Mouse (Mus musculus): ENCODE data around the gene Gm8720.
"Not testable (repeated sequence)": the region's sequence is repeated elsewhere in the genome, so short reads cannot be mapped to it uniquely, and the experiment has no call there.

The Gm8720 gene

GRCm38 (mm10) chr7:23067356-23067755 lies at the start of gene Gm8720:
Gene Gm8720 (minus strand): TSS chr7:23067456.
- DNase-seq, result not testable (repeated sequence)

- not testable (repeated sequence) for DNase-seq
Observed at GRCm38 (mm10) chr7:23055240-23055639, 12.0 kb downstream of the Gm8720 start, which contains the start of gene Vmn1r163. Gene Vmn1r163 (plus strand): TSS chr7:23055540.

- DNase-seq, result not testable (repeated sequence)
Observed at GRCm38 (mm10) chr7:23019823-23020222, 47.4 kb downstream of the Gm8720 start, which contains the start of gene Gm4216. Gene Gm4216 (minus strand): TSS chr7:23019923.

Data from kidney, postnatal 36 days (tissue).